Mouse (Mus musculus): ENCODE data around the gene Cort. TPM values are rescaled to one million over a fixed set of nuclear protein-coding genes. Genes with fewer than 3 reads are reported as not detected.
"Not testable (repeated sequence)": the region's sequence is repeated elsewhere in the genome, so short reads cannot be mapped to it uniquely, and the experiment has no call there.

Cort gene
- polyA plus RNA-seq, 1 experiment from 2014 or later = not detected

DNA sequence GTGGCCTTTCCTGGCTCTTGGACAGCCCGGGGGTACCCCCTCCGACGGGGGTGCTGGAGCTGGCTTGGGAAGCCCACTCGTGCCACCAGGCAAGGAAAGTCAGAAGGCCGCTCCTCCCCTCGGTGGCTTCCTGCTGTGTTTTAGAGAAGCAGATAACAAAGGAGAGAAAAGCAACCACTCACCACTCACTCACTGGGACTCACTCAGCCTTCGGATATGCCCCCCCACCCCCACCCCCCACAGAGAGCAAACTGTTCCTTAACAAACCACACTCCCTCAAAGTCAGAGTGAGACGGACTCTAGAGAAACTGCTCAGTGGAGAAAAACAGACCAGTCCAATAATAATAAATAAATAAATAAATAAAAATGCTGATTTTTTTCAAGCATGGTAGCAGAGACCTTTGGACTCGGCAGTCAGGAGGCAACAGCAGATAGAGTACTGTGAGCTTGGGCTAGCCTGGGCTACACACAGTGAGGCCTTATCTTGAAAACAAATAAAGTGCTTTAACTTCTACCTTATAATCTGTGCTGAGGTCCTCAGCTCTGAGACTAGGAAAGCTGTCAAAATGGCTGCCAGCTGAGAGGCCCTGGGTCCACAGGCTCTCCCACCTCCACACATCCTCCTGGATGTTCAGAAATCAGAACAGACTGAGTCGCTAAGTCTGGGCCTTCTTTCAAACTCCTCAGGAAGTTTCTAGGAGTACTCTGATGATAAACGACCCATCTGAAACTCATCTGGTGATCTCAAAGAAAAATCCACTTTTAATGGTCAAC is 1.0 kb downstream of the Cort start:
- no peak for ATAC-seq (ENCODE audit: low FRiP score, low TSS enrichment)
- peaks cover 8% of the 10 kb centered on the region; the same call in 1 of the 2 replicates for H3K36me3 ChIP-seq (ENCODE audit: control insufficient read depth, insufficient read depth, low read length)
- no peaks in the 10 kb centered on the region for H3K9me3 ChIP-seq (ENCODE audit: control insufficient read depth, low read length)
- 44% methylated on average over 11 of the region's 11 CpGs for WGBS
- no peak overlapping the region for H3K4me3 ChIP-seq (replicated peaks; ENCODE audit: low read depth, low read length)
- DNase-seq = no peak
- no peaks in the 10 kb centered on the region for H3K27me3 ChIP-seq (ENCODE audit: control insufficient read depth, insufficient read depth, low read length)
- H3K27ac ChIP-seq (replicated peaks; ENCODE audit: low read depth, low read length) = no peak overlapping the region
- no peaks in the 10 kb centered on the region for H3K4me1 ChIP-seq (ENCODE audit: control insufficient read depth, insufficient read depth, low read length)
- H3K9ac ChIP-seq (replicated peaks; ENCODE audit: low read length) = no peak overlapping the region
- H3K4me2 ChIP-seq (ENCODE audit: low read length) = no peak overlapping the region

DNA sequence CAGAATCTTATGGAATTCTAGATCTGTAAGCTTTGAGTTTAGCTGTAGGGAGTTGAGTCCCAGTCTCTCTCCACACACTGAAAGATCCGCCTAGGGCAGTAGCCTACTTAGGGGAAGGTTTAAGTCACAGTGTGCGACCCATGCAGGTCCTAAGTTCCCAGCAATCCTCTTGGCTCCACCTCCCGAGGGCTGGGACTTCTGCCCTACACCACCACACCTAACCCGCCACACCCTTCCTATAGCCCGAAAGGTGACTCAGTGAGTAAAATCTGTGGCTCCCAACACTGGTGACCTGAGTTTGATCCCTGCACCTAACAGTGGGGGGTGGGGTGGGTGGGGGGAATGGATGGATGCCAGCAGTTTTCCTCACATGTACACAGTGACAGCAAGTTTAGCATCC is 3.1 kb downstream of the Cort start:
- Histone ChIP-seq H3K36me3 (ENCODE audit: control insufficient read depth, insufficient read depth, low read length) (peaks cover 19% of the 10 kb centered on the region), H3K4me2 (ENCODE audit: low read length) (no peak overlapping the region), H3K27me3 (ENCODE audit: control insufficient read depth, insufficient read depth, low read length) (no peaks in the 10 kb centered on the region), H3K4me1 (ENCODE audit: control insufficient read depth, insufficient read depth, low read length) (no peaks in the 10 kb centered on the region), H3K9me3 (ENCODE audit: control insufficient read depth, low read length) (no peaks in the 10 kb centered on the region), H3K9ac (replicated peaks; ENCODE audit: low read length) (no peak overlapping the region), H3K27ac (replicated peaks; ENCODE audit: low read depth, low read length) (no peak overlapping the region), H3K4me3 (replicated peaks; ENCODE audit: low read depth, low read length) (no peak overlapping the region)
- ATAC-seq (ENCODE audit: low FRiP score, low TSS enrichment) (no peak), DNase-seq (no peak)
- 73% methylated on average over 5 of the region's 5 CpGs for WGBS

DNA sequence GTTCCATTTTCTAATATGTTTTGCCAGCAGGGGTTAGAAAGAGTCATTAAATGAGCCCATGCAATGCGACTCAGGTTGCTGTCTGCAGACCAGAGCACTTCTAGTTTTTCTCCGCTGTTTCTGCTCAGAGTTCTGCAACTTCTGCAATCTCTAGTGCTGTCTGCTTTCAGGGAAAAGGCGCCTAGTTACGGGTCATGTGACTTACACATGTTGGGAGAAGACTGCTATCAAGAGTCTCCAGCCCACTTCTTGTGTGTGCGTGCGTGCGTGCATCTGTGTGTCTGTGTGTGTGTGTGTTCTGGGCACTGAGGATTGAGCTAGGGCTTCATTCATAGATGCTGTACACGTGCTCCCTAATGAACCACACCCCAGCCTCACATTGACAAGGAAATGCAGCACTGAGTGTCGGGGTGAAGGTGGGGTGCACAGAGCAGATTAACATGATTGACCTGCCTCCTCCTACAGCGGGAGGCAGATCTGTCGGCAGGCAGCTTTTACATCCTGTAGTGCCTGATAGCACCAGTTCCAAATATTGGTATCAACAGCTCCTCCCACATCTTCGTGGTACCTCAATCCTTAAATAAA is 6.5 kb downstream of the Cort start:
- H3K36me3 ChIP-seq (ENCODE audit: control insufficient read depth, insufficient read depth, low read length) = peaks cover 25% of the 10 kb centered on the region
- H3K4me3 ChIP-seq (replicated peaks; ENCODE audit: low read depth, low read length); H3K4me2 ChIP-seq (ENCODE audit: low read length); DNase-seq; H3K27me3 ChIP-seq (ENCODE audit: control insufficient read depth, insufficient read depth, low read length); ATAC-seq (ENCODE audit: low FRiP score, low TSS enrichment); H3K9me3 ChIP-seq (ENCODE audit: control insufficient read depth, low read length); H3K27ac ChIP-seq (replicated peaks; ENCODE audit: low read depth, low read length); H3K4me1 ChIP-seq (ENCODE audit: control insufficient read depth, insufficient read depth, low read length); H3K9ac ChIP-seq (replicated peaks; ENCODE audit: low read length): not testable (repeated sequence)
- 76% methylated on average over 12 of the region's 12 CpGs for WGBS

DNA sequence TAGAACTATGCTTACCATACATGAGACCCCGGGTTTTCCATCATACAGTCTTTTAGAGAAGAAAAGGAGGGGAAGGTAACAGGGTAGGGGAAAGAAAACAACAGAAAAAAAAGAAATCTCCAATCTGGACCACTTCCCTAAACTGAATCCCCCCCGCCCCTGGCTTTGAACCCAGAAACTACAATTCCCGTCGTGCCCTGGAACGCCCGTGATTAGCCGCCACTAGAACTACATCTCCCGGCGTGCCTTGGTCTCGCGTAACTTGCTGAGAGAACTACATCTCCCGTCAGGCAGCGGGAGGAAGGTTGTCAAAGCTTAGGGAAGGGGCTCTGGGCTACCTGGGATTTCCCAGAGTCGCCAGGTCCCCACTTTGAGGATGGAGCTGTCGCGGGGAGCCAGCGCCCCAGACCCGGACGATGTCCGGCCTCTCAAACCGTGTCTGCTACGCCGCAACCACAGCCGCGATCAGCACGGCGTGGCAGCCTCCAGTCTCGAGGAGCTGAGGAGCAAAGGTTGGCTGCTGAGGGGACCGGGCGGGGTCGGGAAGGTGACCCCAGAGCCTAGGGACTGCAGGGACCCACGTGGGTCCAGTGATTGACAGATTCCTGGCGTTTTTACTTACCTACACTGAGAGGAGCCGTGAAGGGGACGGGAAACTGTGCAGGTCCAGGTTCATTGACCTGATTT is 22.5 kb downstream of the Cort start, which contains the start of gene Dffa:
TSS of gene Dffa (plus strand) at position 272 of the 687 bp plus-strand sequence.
- Histone ChIP-seq H3K36me3 (ENCODE audit: control insufficient read depth, insufficient read depth, low read length) (peaks cover 22% of the 10 kb centered on the region), H3K27me3 (ENCODE audit: control insufficient read depth, insufficient read depth, low read length) (no peaks in the 10 kb centered on the region), H3K4me1 (ENCODE audit: control insufficient read depth, insufficient read depth, low read length) (peaks cover 8% of the 10 kb centered on the region), H3K27ac (replicated peaks; ENCODE audit: low read depth, low read length) (no peak within 1 kb of the TSS), H3K4me3 (replicated peaks; ENCODE audit: low read depth, low read length) (peak within 1 kb of the TSS; percentile 72), H3K9me3 (ENCODE audit: control insufficient read depth, low read length) (no peaks in the 10 kb centered on the region), H3K9ac (replicated peaks; ENCODE audit: low read length) (peak within 1 kb of the TSS; percentile 81), H3K4me2 (ENCODE audit: low read length) (peak within 1 kb of the TSS; percentile 90)
- peak; percentile 82 for ATAC-seq (ENCODE audit: low FRiP score, low TSS enrichment)
- DNase-seq = peak; percentile 97
- whole genome bisulfite sequencing = 1% methylated on average over 35 of the region's 35 CpGs

DNA sequence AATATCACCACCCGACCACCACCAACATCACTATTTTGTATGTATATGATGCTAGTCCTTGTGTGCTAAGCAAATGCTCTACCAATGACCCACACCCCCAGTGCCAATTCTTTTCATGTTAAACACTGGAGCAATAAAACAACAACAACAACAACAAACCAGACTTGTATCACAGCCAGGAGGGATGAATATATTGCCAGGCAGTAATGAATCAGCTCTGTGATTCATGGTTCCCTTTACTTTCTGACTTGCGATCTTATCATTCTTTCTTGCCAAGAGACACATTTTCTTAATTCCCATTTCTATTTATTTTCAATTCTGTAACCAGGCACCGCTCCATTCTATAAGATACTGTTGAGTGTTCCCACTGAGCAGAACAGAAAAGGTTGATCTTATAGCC is 25.1 kb downstream of the Cort start:
- Histone ChIP-seq H3K27me3 (ENCODE audit: control insufficient read depth, insufficient read depth, low read length) (no peaks in the 10 kb centered on the region), H3K4me3 (replicated peaks; ENCODE audit: low read depth, low read length) (no peak overlapping the region), H3K4me2 (ENCODE audit: low read length) (no peak overlapping the region), H3K9me3 (ENCODE audit: control insufficient read depth, low read length) (no peaks in the 10 kb centered on the region), H3K9ac (replicated peaks; ENCODE audit: low read length) (no peak overlapping the region), H3K27ac (replicated peaks; ENCODE audit: low read depth, low read length) (no peak overlapping the region), H3K36me3 (ENCODE audit: control insufficient read depth, insufficient read depth, low read length) (0 out of 2 replicates have a peak, but pooled peaks cover 6% of the 10 kb centered on the region), H3K4me1 (ENCODE audit: control insufficient read depth, insufficient read depth, low read length) (peaks cover 17% of the 10 kb centered on the region)
- ATAC-seq (ENCODE audit: low FRiP score, low TSS enrichment) (no peak), DNase-seq (no peak)
- WGBS = 90% methylated on average over 3 of the region's 3 CpGs

DNA sequence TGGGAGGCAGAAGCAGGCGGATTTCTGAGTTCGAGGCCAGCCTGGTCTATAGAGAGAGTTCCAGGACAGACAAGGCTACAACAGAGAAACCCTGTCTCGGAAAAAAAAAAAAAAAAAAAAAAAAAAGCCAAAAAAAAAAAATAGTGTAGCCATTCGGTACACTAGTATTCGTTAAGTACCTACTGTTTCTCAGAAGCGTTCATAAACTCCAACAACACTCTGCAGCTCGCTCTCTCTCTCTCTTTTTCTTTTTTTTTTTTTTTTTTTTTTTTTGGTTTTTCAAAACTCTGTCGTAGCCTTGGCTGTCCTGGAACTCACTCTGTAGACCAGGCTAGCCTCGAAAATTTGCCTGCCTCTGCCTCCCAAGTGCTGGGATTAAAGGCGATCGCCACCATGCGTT is 26.1 kb downstream of the Cort start:
- Histone ChIP-seq H3K4me2 (ENCODE audit: low read length) (peak overlapping the region; percentile 51; the same call in 1 of the 2 replicates), H3K4me1 (ENCODE audit: control insufficient read depth, insufficient read depth, low read length) (peaks cover 17% of the 10 kb centered on the region)
- H3K27ac ChIP-seq (replicated peaks; ENCODE audit: low read depth, low read length); H3K9ac ChIP-seq (replicated peaks; ENCODE audit: low read length); H3K27me3 ChIP-seq (ENCODE audit: control insufficient read depth, insufficient read depth, low read length); H3K4me3 ChIP-seq (replicated peaks; ENCODE audit: low read depth, low read length); H3K9me3 ChIP-seq (ENCODE audit: control insufficient read depth, low read length); H3K36me3 ChIP-seq (ENCODE audit: control insufficient read depth, insufficient read depth, low read length); ATAC-seq (ENCODE audit: low FRiP score, low TSS enrichment); DNase-seq: not testable (repeated sequence)
- 88% methylated on average over 12 of the region's 12 CpGs for WGBS

DNA sequence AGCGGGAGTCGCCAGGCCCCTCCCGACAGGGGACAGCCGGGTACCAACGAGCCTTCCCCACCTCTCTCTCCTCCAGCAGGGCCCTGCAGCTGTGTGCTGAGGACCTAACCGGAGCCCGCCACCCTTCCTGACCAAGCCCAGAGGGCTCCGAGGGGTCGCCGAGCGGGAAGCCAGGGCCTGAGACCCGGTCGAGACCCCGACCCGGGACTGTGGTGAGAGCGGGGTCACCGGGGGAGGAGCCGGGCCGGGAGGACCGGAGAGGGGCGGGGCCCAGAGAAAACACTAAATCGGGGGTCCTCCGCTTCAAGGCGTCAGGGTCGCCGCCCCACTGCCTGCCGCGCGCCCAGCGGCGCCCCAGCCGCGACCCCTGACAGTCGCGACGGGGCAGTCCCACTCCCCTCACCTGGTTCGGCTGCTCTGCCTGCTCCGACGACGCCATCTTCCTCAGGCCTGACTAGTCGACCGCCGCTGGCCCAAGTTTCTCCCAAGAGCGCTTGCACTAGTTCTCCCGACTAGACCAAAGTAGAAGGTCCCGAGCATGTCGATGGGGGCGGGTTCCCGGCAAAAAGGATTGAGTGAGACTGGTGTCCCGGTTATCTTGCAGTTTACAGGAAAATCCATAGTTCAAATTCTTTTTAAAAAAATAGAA is 27.1 kb downstream of the Cort start, which contains the start of gene Pex14:
TSS of gene Pex14 (minus strand) at position 508 of the 649 bp plus-strand sequence.
- H3K4me1 ChIP-seq (ENCODE audit: control insufficient read depth, insufficient read depth, low read length) = peaks cover 12% of the 10 kb centered on the region
- H3K27me3 ChIP-seq (ENCODE audit: control insufficient read depth, insufficient read depth, low read length) = no peaks in the 10 kb centered on the region
- peak within 1 kb of the TSS; percentile 84 for H3K9ac ChIP-seq (replicated peaks; ENCODE audit: low read length)
- WGBS = under 1% methylated on average over 50 of the region's 50 CpGs
- ATAC-seq (ENCODE audit: low FRiP score, low TSS enrichment) = peak; percentile 84
- H3K9me3 ChIP-seq (ENCODE audit: control insufficient read depth, low read length) = no peaks in the 10 kb centered on the region
- H3K4me3 ChIP-seq (replicated peaks; ENCODE audit: low read depth, low read length) = peak within 1 kb of the TSS; percentile 97
- peak; percentile 95 for DNase-seq
- H3K36me3 ChIP-seq (ENCODE audit: control insufficient read depth, insufficient read depth, low read length) = no peaks in the 10 kb centered on the region
- H3K4me2 ChIP-seq (ENCODE audit: low read length) = peak within 1 kb of the TSS; percentile 91
- H3K27ac ChIP-seq (replicated peaks; ENCODE audit: low read depth, low read length) = peak within 1 kb of the TSS; percentile 38; the same call in 1 of the 2 replicates

DNA sequence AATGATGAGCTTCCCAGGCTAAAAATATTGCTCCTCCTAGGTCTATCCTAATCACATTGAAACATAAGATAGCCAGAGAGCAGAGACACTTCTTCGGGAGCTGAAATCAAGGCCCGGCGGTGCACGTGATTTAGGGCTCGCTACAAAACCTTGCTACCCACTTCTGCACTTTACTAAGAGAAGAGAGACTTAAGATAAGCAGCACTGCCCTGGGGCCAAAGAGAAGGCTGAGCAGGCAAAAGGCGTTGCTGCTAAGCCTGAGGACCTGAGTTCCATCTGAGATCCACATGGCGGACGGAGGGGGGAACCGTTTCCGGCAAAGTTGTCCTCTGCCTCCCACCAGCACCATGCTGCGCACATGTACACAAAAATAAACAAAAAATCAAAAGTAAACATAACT is 28.0 kb downstream of the Cort start:
- no peak for DNase-seq
- Histone ChIP-seq H3K4me1 (ENCODE audit: control insufficient read depth, insufficient read depth, low read length) (peaks cover 9% of the 10 kb centered on the region), H3K36me3 (ENCODE audit: control insufficient read depth, insufficient read depth, low read length) (0 out of 2 replicates have a peak, but pooled peaks cover 3% of the 10 kb centered on the region), H3K9ac (replicated peaks; ENCODE audit: low read length) (peak overlapping the region; percentile 84; the same call in 1 of the 2 replicates), H3K9me3 (ENCODE audit: control insufficient read depth, low read length) (no peaks in the 10 kb centered on the region), H3K27ac (replicated peaks; ENCODE audit: low read depth, low read length) (no peak overlapping the region), H3K4me2 (ENCODE audit: low read length) (peak overlapping the region; percentile 91), H3K27me3 (ENCODE audit: control insufficient read depth, insufficient read depth, low read length) (no peaks in the 10 kb centered on the region), H3K4me3 (replicated peaks; ENCODE audit: low read depth, low read length) (peak overlapping the region; percentile 97)
- ATAC-seq (ENCODE audit: low FRiP score, low TSS enrichment) = no peak
- WGBS = 23% methylated on average over 11 of the region's 11 CpGs

Measured in midbrain, embryonic 14.5 days (tissue).